Mouse (Mus musculus) megakaryocyte, embryonic 14.5 days (primary cell): ENCODE results near the gene Gucd1.

Source experiments
- FLI1 ChIP-seq: IDR thresholded peaks from 2 replicates; pipeline ENCODE4 v1.6.1; 2012; ENCODE audit warnings: low read length, inconsistent platforms, mixed read lengths
- GATA1 ChIP-seq: IDR thresholded peaks from 3 replicates; pipeline ENCODE4 v1.6.1; 2012; ENCODE audit warnings: mixed read lengths, low read length, inconsistent platforms, borderline replicate concordance

- TF ChIP-seq GATA1 (no peak), FLI1 (no peak)
These were observed 213.7 kb downstream of the Gucd1 start for GRCm38 (mm10) chr10:75304049-75304405.
